Mouse (Mus musculus): ENCODE results near the gene Prss44.
"Not testable (repeated sequence)": the region's sequence is repeated elsewhere in the genome, so short reads cannot be mapped to it uniquely, and the experiment has no call there.

Gene Prss44

GRCm38 (mm10) chr9:110813789-110814188 is at the start of gene Prss44:
Prss44 (plus strand) TSS chr9:110813994.
- DNase-seq (ENCODE audit: low read depth, low spot score), result peak; percentile 9

- DNase-seq (ENCODE audit: low read depth, low spot score), result no peak
Observed at GRCm38 (mm10) chr9:110772336-110772735, 41.5 kb upstream of the Prss44 start.

- DNase-seq (ENCODE audit: low read depth, low spot score), result no peak
Observed at GRCm38 (mm10) chr9:110774403-110775268, 39.2 kb upstream of the Prss44 start.

DNA sequence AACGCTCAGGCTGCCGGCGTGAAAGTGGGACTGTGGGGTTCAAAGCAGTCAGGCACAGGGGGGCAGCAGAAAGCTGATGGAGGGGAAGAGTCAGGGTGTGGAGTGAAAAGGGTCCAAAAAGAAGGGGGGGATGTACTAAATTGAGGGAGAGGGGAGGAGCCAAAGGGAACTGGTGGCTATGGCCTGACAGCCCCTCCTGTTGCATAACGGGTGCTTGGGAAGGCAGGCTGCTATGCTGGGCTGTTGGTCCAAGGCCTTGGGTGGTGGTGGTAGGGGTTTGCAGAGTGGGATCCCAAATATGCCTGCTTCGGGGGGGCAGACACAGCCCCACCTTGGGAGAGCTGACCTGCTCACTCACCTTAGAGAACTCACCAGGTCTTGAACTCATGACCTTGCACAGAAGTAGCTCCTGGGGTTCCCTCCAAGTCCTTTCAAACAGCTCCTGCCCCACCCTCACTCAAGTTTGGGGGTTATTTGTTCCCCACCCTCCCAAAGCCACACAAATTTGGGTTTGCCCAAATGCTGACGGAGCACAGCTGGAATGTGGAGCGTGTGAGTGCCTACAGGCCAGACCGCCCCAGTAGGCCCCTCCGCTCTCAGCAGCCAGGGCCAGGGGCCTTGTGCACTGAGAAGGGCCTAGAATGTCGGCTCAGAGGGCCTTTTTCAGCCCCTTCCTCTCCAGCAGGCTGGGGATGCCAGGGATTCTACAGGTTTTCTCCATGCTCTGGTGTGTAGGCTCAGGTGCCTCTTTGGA is 38.3 kb upstream of the Prss44 start:
- DNase-seq (ENCODE audit: low read depth, low spot score), result no peak

DNA sequence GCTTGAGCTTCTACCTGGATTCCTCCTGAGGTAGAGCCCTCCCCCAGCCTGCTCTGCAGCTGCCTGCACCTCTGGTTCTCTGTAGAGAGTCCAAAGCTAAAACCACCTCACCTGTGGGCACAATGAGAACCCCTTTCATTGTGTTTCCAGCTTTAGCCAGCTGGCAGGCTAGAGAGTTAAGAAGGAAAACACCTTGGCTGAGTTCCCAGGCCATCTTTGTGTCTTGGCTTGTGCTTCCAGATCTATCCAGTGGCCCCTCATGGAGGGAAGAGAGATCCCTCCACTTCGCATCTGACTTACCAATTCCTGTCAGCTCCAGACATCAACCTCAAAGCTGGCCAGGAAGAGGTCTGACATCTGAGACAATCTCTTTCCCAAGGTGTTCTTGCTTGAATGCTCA is 35.7 kb upstream of the Prss44 start:
- DNase-seq (ENCODE audit: low read depth, low spot score), result no peak

GRCm38 (mm10) chr9:110778559-110778958 is 35.2 kb upstream of the Prss44 start:
- DNase-seq (ENCODE audit: low read depth, low spot score), result no peak

DNA sequence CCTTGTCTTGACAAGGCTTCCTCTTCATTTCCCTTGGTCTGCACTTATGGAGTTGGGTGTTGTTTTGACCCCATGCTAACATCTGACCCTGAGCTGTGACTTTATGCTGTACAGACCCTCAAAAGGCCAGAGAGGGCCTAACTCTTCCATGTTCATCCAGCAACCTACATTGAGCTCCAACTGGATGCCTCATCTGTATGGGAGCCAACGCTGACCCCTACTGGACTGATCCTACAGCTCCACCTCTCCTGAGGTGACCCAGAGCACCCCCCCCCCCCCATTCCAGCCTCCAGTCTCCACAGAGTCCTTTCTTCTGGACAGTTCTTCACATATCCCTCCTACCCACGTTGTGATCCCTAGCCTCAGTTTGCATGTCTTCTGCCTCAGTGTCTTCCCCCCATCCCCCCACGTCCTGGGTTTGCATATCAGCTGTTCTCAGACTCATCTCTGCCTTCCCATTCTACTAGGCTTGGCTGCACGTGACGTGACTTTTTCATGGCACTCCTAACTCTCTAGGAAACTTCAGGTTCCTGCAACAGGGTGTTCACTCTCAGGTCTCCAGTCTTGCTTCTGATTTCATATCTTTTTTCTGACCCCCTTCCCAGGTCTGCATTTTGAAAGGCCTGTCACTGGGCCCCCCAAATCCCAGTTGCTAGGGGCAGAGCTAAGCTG is 34.4 kb upstream of the Prss44 start:
- peak; percentile 15 for DNase-seq (ENCODE audit: low read depth, low spot score)

- peak; percentile 94 for DNase-seq (ENCODE audit: low read depth, low spot score)
Observed at GRCm38 (mm10) chr9:110781256-110781721, 32.5 kb upstream of the Prss44 start.

GRCm38 (mm10) chr9:110781731-110782130 is 32.1 kb upstream of the Prss44 start:
- DNase-seq (ENCODE audit: low read depth, low spot score), result peak; percentile 75

DNA sequence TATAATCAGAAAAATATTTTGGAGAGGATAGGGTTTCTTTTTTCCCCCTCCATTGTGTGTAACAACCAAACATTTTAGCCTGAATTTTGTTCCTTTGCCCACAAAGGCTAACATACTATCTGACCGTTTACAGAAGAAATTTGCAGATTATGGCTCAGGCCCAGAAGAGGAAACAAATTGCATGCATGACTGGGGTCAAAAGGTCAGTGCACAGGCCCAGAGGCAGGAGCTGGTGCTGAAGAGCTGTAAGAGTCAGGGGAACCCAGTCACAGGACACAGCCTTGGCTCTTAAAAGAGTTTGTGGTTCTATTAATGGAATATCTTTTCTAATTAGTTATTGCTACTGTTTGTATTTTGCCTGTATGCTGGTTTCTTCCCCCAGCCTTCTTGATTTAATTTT is 30.2 kb upstream of the Prss44 start:
- no peak for DNase-seq (ENCODE audit: low read depth, low spot score)

DNA sequence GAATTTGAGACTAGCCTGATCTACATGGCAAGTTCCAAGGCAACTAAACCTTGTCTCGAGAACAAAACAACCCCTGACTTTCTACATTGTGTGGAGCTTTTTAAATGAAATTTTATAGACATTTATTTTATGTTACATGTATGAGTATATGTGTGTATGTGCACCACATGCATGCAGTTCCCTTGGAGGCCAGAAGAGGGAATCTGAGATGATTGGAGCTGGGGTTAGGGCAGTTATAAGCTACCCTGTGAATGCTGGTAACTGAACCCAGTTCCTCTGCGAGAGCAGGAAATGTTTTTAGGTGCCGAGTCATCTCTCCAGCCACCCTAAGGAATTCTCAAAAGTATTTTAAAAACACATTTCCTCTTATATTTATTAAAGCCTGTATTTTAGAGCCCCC is 25.6 kb upstream of the Prss44 start:
- DNase-seq (ENCODE audit: low read depth, low spot score), result no peak

GRCm38 (mm10) chr9:110790462-110790861 is 23.3 kb upstream of the Prss44 start:
- DNase-seq (ENCODE audit: low read depth, low spot score), result peak; percentile 16

GRCm38 (mm10) chr9:110797013-110797412 is 16.8 kb upstream of the Prss44 start:
- no peak for DNase-seq (ENCODE audit: low read depth, low spot score)

DNA sequence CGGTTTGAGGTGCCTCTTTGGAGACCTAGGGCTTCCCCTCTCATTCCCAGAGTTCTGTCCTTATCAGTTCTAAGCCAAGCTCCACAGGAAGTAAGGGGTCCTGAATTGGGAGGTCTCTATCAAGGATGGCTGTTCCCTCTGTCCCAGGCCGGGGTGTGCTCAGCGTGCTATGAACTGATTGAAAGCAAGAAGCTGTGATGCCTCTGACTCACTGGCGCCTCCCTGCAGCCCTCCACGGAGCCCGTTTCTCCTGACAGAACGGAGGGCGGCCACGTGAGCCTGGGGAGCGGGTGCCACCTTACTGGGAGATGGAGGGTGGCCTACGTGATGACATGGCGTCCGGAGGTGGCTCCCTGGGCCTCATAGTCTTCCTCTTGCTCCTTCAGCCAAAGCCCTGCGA is 15.9 kb upstream of the Prss44 start, which contains the start of gene Prss42:
TSS of gene Prss42 (plus strand) at position 301 of the 400 bp plus-strand sequence.
- no peak for DNase-seq (ENCODE audit: low read depth, low spot score)

DNA sequence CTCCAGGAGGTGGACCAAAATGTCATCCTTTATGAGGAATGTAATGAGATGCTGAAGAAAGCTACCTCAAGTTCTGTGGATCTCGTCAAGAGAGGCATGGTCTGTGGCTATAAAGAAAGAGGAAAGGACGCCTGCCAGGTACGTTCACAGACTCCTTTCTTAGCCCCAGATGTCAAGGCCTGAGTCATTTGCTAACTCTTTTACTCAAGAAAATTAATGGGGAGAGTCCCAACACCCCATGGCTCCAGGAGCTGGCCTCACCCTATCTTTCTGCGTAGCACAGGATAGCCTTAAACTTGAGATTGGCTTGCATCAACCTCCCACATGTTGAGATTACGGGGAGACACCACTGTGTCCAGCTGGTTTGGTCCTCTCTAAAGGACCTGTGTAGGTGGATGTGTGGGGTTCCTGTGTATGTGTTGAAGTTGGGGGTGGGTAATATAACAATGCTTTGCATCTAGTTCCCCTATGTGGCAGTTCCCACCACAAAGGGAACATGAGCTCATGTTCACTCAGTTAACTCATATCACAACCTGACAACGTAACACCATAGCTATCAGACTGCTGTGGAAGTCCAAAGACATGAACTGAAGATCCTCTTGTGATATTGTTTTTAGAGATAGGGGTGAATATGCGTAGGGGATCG is 12.8 kb upstream of the Prss44 start:
- no peak for DNase-seq (ENCODE audit: low read depth, low spot score)

- DNase-seq (ENCODE audit: low read depth, low spot score), result no peak
Observed at GRCm38 (mm10) chr9:110803294-110803693, 10.5 kb upstream of the Prss44 start.

DNA sequence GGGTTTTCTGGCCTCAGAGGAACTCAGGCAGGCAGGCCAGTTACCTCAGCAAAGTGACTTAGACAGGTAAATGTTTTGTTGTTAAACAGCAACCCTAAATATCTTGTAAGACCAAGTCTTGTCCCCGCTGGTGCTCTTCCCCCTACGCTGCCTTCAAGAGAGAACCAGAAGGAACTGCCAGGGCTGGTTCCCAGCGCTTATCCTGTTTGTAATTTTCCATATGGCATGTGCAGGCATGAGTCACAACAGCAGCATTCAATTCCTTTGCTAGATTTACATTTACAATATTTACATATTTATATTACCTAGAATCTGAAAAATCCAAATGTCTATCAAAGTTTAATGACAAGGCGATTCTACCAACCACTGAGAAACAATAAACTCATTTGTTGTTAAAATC is 3.7 kb upstream of the Prss44 start:
- peak; percentile 54 for DNase-seq (ENCODE audit: low read depth, low spot score)

- not testable (repeated sequence) for DNase-seq (ENCODE audit: low read depth, low spot score)
Observed at GRCm38 (mm10) chr9:110820546-110820945, 6.8 kb downstream of the Prss44 start.

- DNase-seq (ENCODE audit: low read depth, low spot score), result no peak
Observed at GRCm38 (mm10) chr9:110821436-110821835, 7.6 kb downstream of the Prss44 start.

- DNase-seq (ENCODE audit: low read depth, low spot score), result no peak
Observed at GRCm38 (mm10) chr9:110825426-110825825, 11.6 kb downstream of the Prss44 start.

DNA sequence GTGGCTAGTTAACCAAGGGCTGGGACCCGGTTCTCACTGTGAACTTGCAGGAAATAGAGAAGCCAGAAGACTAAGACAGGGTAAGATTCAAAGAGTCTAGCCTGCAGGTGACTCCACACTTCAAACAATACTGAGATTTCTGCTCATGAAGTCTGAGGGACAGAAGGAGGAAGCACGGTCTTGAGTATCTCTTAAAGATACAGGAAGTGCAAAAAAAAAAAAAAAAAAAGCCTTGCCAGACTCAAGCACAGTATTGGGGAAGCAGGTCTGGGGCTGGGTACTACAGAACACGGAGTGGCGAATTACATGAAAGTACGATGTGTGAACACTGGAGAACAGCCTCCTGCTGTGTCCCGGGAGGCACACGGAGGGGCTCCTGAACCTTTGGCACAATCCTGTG is 12.0 kb downstream of the Prss44 start:
- no peak for DNase-seq (ENCODE audit: low read depth, low spot score)
